Mouse (Mus musculus) lung, postnatal 25 days (tissue): ENCODE measurements around the gene Gm5039.
"Not testable (repeated sequence)": the region's sequence is repeated elsewhere in the genome, so short reads cannot be mapped to it uniquely, and the experiment has no call there.

Source experiments
- DNase-seq: peaks from one replicate; pipeline ENCODE4 v3.0.0; 2022; ENCODE audit warnings: low spot score

Gene Gm5039

GRCm38 (mm10) chr12:88323926-88324325 is at the start of gene Gm5039:
Gm5039 (minus strand) TSS chr12:88324026.
- DNase-seq: not testable (repeated sequence)

DNA sequence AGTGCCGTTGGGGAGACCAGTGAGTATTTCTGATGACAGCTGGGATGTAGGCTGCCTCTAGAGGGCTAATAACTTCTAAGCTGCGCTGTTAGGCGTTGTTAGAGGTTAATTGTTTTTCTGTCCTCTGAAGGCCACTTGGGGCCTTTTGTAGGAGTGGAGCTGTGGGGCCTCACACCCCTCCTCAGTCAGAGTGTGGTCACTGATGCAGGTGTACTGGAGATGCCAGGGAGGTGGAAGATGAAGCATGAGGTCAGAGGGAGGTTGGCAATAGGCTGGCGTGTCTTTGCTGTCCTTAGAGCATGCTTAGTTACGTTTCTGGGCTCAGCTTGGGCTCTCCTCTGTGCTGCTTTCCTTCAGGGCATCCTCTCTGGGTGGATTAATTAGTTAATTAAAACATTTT is 48.2 kb upstream of the Gm5039 start:
- no peak for DNase-seq

DNA sequence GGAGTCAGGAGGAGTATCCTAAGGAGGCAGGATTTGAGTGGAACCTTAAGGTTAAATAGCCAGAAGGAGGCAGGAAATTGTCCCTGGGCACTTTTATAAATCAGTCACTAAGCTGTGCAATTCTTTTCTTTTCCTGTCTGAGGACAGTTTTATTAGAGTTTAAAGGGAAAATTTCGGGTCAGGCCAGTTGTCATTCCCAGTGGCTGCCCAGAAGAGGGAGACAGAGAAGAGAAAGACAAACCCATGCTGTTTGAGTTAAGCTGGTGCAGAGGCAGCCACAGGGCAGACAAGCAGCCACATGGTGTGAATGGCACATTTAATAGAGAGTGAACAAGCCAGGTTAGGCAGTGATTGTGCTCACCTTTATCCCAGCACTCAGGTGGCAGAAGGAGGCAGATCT is 46.5 kb upstream of the Gm5039 start:
- DNase-seq: not testable (repeated sequence)

DNA sequence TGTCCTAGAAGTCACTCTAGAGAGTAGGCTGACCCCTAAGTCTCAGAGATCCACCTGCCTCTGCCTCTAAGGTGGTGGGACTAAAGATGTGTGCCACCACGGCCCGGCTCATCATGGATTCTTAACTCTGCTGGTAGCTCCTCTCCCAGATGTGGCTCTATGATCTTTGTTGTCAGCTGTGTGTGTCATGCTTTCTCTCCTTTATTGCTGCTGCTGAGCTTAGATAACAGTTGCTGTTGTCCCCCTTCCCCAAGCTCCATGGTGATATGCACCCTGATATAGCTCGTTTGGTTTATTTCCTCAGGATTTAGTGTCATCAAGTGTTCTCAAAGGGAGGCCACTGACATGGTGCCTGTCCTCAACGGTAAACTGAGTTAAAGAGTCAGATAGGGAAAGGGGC is 45.9 kb upstream of the Gm5039 start:
- not testable (repeated sequence) for DNase-seq

GRCm38 (mm10) chr12:88368618-88369017 is 44.8 kb upstream of the Gm5039 start:
- DNase-seq: no peak

DNA sequence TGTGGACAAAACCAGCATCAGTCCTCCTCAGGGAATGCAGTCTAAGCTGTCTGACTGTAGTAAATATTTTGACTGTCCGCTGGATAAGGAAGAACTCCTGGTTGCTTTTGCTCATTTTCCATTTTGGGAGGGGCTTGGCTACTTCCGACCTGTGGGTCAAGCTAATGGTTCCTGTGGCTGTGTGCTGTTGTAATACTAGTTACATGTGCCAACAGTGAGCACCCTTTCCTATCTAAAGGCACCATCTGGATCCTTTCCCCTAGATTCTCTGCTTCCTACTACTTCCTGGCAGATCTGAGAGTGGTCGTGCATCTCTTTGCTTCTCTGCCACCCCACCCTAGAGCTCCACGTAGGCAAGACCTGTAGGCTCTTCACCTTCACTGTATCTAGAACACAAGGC is 43.8 kb upstream of the Gm5039 start:
- DNase-seq: no peak

DNA sequence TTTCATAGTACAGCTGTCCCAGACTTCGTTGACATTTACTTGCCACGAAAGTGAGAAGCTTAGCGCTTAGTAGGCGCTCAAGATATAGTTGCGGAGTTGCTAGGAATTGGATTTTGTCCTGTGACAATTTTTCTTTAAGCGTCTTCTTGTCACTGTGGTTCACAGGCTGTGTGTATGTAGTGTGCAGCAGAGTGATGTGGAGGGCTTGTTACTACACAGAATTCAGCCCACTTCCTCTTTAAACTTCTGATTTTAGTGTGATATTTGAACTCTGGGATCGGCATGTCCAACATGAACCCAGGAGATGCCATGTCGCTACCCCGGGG is 37.3 kb upstream of the Gm5039 start:
- no peak for DNase-seq

GRCm38 (mm10) chr12:88360441-88361119 is 36.8 kb upstream of the Gm5039 start, which contains the start of gene Adck1:
Adck1 (plus strand) TSS chr12:88360554.
- peak; percentile 93 for DNase-seq

DNA sequence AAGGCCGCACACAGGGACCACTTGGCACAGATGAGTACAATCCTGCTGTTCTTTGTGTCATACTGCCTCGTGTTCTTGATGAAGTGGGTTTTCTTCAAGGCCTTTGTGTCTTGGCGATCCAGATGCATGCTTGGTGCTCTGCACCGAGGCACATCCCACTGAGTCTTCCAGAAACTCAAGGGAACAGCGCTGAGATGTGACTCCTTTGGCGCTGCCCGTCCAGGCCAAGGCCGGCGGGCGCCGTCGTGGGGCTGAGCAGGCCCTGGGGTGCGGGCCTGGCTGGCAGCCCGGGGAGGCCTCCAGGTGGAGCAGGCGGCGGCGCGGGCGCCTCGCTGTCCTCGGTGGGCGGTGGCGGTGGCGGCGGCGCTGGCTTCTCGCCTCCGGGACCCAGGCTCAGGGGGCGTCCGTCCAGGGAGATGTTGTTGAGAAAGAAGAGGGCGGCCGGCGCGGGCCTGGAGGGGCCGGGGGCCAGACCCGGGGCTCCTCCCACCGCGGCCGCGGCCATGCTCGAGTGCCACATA is 30.4 kb upstream of the Gm5039 start:
- no peak for DNase-seq

- not testable (repeated sequence) for DNase-seq
These were observed 17.5 kb upstream of the Gm5039 start for GRCm38 (mm10) chr12:88341286-88341685.

DNA sequence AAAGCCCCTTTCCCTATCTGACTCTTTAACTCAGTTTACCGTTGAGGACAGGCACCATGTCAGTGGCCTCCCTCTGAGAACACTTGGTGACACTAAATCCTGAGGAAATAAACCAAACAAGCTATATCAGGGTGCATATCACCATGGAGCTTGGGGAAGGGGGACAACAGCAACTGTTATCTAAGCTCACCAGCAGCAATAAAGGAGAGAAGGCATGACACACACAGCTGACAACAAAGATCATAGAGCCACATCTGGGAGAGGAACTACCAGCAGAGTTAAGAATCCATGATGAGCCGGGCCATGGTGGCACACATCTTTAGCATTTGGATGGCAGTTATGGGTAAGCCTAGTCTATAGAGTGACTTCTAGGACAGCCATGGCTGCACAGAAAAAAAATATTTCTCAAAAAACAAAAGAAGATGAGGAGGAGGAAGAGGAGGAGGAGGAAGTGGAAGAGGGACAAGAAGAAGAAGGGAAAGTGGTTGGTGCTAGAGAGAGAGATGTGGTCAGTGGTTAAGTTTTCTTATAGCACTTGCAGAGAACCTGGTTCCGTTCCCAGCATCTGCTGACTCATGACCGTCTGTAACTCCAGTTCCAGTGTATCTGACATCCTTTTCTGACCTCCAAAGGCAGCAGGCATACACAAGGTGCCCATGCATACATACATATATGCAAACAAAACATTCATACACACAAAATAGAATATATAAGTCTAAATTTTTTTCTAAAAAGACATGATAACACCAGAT is 13.0 kb upstream of the Gm5039 start:
- not testable (repeated sequence) for DNase-seq

DNA sequence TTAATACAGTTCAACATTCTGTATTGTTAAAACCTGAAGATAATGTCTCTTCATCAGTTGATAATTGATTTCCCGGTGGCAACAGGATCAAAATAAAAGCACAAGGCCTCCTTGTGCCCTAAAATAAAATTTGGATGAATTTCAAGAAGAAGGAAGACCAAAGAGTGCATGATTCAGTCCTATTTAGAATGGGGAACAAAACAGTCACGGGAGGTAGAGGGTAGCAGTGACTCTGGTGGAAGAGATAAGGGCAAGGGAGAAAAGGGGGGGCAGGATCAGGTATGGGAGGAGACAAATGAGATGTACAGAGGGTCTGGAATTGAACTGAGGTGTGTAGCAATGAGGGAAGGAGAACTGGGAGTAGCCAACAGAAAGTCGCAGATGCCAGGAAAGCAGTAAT is 9.3 kb downstream of the Gm5039 start:
- no peak for DNase-seq

DNA sequence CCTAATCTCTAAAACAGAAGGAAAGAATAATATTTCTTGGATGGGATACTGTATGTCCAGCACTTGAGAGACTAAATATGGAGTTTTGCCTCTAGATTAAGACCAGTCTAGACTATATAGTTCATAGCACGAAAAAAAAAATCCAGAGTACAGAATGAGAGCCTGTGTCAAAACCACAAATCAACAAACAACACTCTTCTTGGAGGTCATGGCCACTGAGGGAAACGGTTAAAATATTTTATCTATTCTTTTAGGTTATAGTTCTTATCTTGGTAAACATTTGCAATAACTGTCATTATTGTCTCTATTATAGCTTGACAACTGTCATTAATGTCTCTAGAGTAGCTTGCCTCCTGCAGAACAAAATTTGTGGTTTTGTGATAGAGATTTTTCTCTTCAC is 26.7 kb downstream of the Gm5039 start:
- not testable (repeated sequence) for DNase-seq

DNA sequence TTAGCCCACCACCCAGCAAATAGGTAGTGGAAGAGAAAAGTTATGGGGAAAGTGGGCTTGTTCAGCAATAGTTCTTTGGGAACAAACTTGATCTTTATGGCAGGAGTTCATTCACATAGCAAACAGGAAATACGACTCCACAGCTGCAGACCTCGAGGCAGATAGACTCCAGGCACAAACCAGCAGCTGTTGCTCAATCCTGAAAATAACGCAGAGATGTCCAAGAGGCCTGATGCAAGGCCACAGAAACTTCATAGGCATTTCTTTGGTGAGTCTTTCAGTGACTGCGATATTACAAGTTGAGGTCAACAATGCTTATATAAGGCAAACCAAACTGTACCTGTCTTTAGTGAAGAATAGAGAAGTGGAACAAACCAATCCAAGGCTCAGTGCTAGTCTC is 30.7 kb downstream of the Gm5039 start:
- DNase-seq: not testable (repeated sequence)

DNA sequence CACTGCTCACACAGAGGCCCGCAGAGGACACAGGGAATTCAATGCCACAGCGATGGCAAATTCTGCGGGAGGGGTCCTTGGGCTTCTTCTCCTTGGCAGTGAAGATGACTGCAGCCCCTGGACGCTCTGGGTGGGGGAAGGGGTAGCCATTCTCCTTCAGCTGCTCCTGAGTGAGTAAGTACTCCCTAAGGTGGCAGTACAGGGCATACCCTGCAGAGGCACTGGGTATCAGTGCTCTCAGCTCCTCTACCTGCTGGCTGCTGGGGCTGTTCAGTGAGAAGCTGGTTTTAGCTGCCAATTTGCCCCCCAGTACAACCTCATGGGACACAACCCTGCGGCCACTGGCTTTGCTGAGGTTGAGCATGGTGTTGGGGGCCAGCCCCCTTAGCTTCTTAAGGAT is 38.6 kb downstream of the Gm5039 start:
- DNase-seq: not testable (repeated sequence)

- not testable (repeated sequence) for DNase-seq
These were observed 49.4 kb downstream of the Gm5039 start, which contains the start of gene Gm5662 for GRCm38 (mm10) chr12:88274400-88274799. Gm5662 (minus strand) TSS chr12:88274500.
